Mouse (Mus musculus): ENCODE measurements around the gene Pyroxd1.

Pyroxd1 gene

GRCm38 (mm10) chr6:142366473-142367018, 21.1 kb downstream of the Pyroxd1 start:
- in situ Hi-C loops (cut with MboI; ENCODE audit: unreplicated experiment in 2 of 2): loop anchor here in 1 of 2 experiments (25.0 kb wide), 1 partner anchor 821 kb away; no protein-coding TSS in a partner anchor

DNA sequence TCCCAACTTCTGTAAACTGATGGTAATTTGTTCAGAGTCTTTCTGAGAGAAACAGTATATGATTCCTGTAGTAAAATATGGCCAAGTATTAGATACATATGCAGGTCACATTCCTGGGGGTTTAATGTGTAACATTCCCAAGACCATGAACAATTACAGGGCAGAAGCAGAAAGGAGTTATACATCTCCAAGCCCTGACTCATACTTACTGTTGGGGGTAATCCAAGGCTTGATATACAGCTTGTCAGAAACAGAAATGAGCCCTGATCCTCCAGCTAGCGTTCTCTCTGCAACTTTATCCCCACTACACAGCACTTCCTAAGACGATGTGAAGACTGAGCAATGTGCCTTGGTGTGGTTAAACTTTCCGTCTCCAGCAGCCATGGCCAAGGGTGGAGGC, 22.1 kb downstream of the Pyroxd1 start:
- in situ Hi-C loops (cut with MboI; ENCODE audit: unreplicated experiment in 2 of 2): loop anchor here in 1 of 2 experiments (25.0 kb wide), 1 partner anchor 820 kb away; no protein-coding TSS in a partner anchor

DNA sequence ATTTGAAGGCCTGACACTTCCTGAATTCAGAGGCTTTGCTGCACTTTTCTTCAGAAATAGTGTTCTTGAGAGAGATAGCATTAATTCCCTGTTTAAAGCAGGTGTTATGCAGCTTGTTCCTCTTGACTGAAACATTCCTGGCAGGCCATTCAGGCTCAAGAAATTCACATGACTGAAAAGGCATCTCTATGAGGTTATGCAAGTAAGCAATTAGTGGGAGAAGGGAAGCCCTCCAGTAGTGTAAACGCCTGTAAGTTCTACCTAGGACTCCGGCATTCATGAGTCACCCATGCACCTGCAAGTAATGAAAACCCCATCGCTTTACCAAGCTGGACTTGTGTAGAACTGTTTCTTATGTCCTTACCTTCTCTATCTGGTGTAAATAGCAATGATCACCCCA, 24.1 kb downstream of the Pyroxd1 start:
- in situ Hi-C loops (cut with MboI; ENCODE audit: unreplicated experiment in 2 of 2): loop anchor here in 1 of 2 experiments (25.0 kb wide), 1 partner anchor 818 kb away; no protein-coding TSS in a partner anchor

GRCm38 (mm10) chr6:142377081-142377480, 31.6 kb downstream of the Pyroxd1 start:
- in situ Hi-C loops (cut with MboI; ENCODE audit: unreplicated experiment in 2 of 2): loop anchor here (25.0 kb wide), 3 partner anchors 385 to 1740 kb away; partner anchors contain the start of genes C2cd5 (in 1 of the 2) and Cmas (in 1 of the 2)

DNA sequence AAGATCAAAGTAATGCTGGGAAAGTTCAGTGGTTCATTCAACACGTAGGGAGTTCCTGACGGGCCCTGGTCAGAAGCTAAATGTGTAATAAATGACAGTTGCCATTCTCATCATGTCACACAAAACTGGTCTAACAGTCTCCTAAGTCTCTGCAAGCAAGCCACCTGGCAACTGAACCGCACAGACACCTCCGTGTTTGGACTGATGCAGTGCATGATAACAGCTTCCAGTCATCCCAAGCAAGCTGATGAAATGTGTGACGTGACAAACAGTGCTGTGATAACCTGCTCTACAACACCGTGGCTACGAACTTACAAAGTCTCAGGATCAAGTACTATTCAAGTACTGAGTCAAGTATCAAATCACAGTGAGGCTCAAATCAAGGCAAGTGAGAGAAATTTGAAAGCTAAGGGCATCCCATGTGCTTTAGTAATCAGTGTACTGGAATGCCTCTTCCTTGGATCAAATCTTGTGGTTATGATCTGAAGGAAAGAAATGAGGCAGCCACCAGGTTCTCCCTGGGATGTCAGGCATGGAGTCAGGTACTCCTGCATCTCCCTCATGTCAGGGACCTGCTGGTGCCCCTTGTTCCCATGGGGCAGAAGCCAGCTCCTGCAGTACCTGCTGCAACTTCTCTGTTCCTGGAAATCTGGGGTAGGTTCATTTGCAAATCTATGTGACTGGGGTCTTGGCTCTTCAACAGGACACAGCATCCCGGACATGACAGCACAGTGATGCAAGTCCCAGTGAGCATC, 33.3 kb downstream of the Pyroxd1 start:
- in situ Hi-C loops (cut with MboI; ENCODE audit: unreplicated experiment in 2 of 2): loop anchor here (25.0 kb wide), 3 partner anchors 384 to 1741 kb away; partner anchors contain the start of genes C2cd5 (in 1 of the 2) and Cmas (in 1 of the 2)

DNA sequence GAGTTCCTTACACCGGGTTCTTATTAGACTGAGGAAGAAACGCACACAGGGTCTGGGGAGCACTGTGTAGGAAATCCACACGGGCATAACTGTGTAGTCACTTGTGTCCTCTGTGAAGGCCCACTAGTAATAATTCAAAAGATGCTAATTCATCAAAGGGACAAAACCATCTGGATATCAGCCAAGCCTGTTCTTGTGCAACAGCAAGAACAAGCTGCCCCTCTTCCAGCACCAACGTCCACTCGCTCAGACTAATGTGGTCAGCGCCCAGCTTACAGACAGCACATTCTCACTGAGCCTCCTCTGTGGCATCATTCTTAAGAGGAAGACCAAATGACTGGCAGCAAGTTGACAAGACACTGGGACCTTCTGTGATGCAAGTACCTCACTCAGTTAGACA, 34.5 kb downstream of the Pyroxd1 start:
- in situ Hi-C loops (cut with MboI; ENCODE audit: unreplicated experiment in 2 of 2): loop anchor here (5.0 to 25.0 kb wide), 4 partner anchors 33 to 1743 kb away; partner anchors contain the start of genes C2cd5 (in 1 of the 2), Cmas (in 1 of the 2) and Pyroxd1 (in 1 of the 2)

DNA sequence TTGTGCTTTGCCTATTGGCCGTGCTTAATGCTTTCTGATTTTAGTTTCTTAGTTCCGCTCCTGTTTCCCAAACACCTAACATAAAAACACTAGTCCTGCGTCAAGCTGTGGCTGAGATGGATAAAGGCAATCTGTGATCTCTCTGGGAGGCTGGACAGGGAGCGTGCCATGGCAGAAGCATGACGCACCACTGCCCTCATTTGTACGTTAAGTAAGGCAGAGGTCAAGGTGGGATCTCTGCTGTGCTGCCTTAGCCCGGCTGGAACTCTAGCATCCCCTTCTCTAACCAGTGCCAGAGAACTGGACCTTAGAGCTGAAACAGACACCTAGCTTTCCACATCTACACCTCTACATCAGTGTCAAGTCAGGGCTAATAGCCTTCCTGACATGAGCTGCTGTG, 36.2 kb downstream of the Pyroxd1 start:
- in situ Hi-C loops (cut with MboI; ENCODE audit: unreplicated experiment in 2 of 2): loop anchor here (5.0 to 25.0 kb wide), 4 partner anchors 34 to 1744 kb away; partner anchors contain the start of genes C2cd5 (in 1 of the 2), Cmas (in 1 of the 2) and Pyroxd1 (in 1 of the 2)

DNA sequence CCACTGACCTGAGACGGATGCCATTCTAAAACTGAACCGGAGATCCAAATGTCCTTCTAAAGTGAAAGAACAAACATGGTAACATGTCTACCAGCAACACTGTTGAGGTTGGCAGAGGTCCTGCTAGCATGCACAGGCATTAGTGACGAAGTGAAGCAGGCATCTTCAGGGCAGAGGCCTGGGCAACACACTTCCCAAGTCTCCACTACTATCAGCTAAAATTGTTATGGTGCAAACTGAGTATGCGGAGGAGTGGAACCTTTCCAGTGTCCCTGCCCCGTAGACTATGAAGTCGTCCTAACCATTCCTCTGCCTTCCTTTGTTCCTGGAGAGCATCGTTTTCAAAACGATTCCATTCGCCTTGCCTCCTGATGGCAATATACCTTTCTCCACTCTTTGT, 39.1 kb downstream of the Pyroxd1 start:
- in situ Hi-C loops (cut with MboI; ENCODE audit: unreplicated experiment in 2 of 2): loop anchor here (5.0 to 25.0 kb wide), 4 partner anchors 37 to 1747 kb away; partner anchors contain the start of genes C2cd5 (in 1 of the 2), Cmas (in 1 of the 2) and Pyroxd1 (in 1 of the 2)

- in situ Hi-C loops (cut with MboI; ENCODE audit: unreplicated experiment in 2 of 2): loop anchor here (5.0 to 25.0 kb wide), 4 partner anchors 39 to 1749 kb away; partner anchors contain the start of genes C2cd5 (in 1 of the 2), Cmas (in 1 of the 2) and Pyroxd1 (in 1 of the 2)
Measured at GRCm38 (mm10) chr6:142386285-142387010, 41.0 kb downstream of the Pyroxd1 start.

DNA sequence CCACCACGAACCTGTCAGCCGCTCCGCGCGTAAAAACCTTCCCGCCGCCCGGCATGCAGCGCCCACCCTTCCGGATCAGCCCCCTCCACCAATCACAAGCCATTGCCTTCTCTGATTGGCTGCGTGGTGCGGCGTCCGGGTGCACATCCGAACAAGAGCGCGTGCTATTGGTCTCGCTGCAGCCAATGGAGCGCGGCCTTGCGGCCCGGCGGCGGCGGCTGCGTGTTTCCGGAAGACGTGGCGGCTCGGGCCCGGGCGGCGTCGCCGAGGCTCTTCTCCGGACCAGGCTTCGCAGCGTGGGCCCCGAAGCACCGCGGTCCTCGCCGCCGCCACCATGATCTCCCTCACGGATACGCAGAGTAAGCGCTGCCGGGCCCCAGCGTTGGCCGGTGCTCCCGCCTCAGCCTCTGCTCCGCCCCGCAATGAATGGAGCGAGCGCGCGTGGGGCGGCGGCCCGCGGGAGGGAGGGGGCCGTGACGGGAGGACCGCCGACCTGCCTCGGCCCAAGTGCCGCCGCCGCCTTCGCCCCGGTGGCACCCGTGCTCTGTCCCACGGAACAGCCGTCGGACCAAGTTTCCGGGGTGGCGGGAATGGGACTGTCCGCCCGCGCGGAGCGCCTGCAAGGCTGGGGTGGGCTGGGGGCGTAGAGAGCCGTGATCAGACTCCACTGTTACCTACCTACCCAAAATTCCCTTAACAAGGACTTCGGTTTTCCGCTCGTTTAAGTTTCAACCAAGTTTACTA, 41.7 kb downstream of the Pyroxd1 start, which contains the start of the genes Recql and Golt1b:
Recql (minus strand) TSS at position 77 of the 744 bp plus-strand sequence.
Golt1b (plus strand) TSS at position 211 of the 744 bp plus-strand sequence.
- in situ Hi-C loops (cut with MboI; ENCODE audit: unreplicated experiment in 2 of 2): loop anchor here (5.0 to 25.0 kb wide), 4 partner anchors 40 to 1750 kb away; partner anchors contain the start of genes C2cd5 (in 1 of the 2), Cmas (in 1 of the 2) and Pyroxd1 (in 1 of the 2)

DNA sequence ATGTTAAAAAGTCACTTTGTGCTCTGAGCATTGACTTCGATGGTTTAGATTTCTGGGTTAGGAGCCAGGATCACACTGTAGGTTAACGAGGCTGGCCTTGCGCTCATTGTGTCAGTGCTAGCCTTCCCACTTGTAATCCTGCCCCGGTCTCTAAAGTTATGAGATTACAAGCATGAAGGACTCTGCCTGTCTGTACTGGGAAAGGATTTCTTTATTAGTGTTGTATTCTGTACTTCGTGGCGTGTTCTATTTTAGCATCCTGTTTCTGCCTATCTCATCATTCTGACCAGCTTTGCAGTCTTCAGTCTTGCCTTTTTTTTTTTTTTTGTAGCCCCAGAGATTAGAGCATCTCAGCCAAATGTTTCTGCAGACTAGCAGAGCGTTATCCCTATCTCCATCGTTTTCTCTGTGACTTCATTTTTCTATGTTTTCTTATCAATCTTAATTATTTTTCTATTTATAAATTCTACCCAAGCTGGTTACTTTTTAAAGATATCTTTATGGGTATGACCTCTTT, 42.4 kb downstream of the Pyroxd1 start:
- in situ Hi-C loops (cut with MboI; ENCODE audit: unreplicated experiment in 2 of 2): loop anchor here (5.0 to 25.0 kb wide), 4 partner anchors 41 to 1751 kb away; partner anchors contain the start of genes C2cd5 (in 1 of the 2), Cmas (in 1 of the 2) and Pyroxd1 (in 1 of the 2)

GRCm38 (mm10) chr6:142389101-142389500, 43.6 kb downstream of the Pyroxd1 start:
- in situ Hi-C loops (cut with MboI; ENCODE audit: unreplicated experiment in 2 of 2): loop anchor here (5.0 to 25.0 kb wide), 4 partner anchors 42 to 1752 kb away; partner anchors contain the start of genes C2cd5 (in 1 of the 2), Cmas (in 1 of the 2) and Pyroxd1 (in 1 of the 2)

- in situ Hi-C loops (cut with MboI; ENCODE audit: unreplicated experiment in 2 of 2): loop anchor here (25.0 kb wide), 3 partner anchors 370 to 1755 kb away; partner anchors contain the start of genes C2cd5 (in 1 of the 2) and Cmas (in 1 of the 2)
Measured at GRCm38 (mm10) chr6:142392312-142392711, 46.9 kb downstream of the Pyroxd1 start.

GRCm38 (mm10) chr6:142394669-142395068, 49.2 kb downstream of the Pyroxd1 start:
- in situ Hi-C loops (cut with MboI; ENCODE audit: unreplicated experiment in 2 of 2): loop anchor here (25.0 kb wide), 3 partner anchors 368 to 1757 kb away; partner anchors contain the start of genes C2cd5 (in 1 of the 2) and Cmas (in 1 of the 2)

GRCm38 (mm10) chr6:142395756-142396155, 50.3 kb downstream of the Pyroxd1 start:
- in situ Hi-C loops (cut with MboI; ENCODE audit: unreplicated experiment in 2 of 2): loop anchor here (25.0 kb wide), 3 partner anchors 367 to 1758 kb away; partner anchors contain the start of genes C2cd5 (in 1 of the 2) and Cmas (in 1 of the 2)

DNA sequence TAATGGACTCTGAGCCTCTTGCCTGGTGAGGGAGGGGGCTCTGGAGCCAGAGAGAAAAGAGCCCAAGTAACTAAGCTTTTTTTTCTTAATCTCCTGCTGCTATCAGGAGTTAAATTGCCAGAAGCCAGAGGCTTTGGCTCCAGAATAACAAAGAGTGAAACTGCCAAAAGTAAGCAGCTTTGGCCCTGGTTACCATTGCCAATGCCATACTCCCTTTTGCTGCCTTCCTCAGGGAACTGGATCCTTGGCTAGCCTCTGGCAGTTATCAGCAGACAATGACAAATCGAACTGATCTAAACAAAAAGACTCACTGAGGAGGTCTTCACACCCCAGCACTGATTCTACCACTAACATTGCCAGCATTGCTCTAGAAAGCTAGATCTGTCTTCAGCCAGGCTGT, 65.7 kb downstream of the Pyroxd1 start:
- in situ Hi-C loops (cut with MboI; ENCODE audit: unreplicated experiment in 2 of 2): no loop called here

Data from v-Abl transformed pro-B cells (cell line).